Mouse (Mus musculus): Measurements from ENCODE around the gene Musk.
A peak's percentile ranks its signal among the peaks of the same experiment; 100 is the strongest.

- TF ChIP-seq CTCF (IDR thresholded peaks at IDR 0.05; ENCODE audit: low read depth) (peak; percentile 65), EP300 (IDR thresholded peaks at IDR 0.05; ENCODE audit: low read depth) (no peak)
These were observed 19.5 kb upstream of the Musk start for GRCm38 (mm10) chr4:58266294-58266693.
